Comparison of ENCODE assay signal across 9 mouse cellular contexts in genomic region chr2:152007783-152008182, GRCm38 (mm10). TPM values are rescaled to one million over a fixed set of nuclear protein-coding genes. Genes with fewer than 3 reads are reported as not detected.
DNase-seq lines count a peak whose midpoint lies in the region; ATAC-seq and TF ChIP-seq lines count a peak whose summit lies in the region.
"Had no signal": no experiment of that assay in that cellular context is flagged by ENCODE, and none has a peak within 500 bp of the region (broad histone marks: within the 10 kb centered on the region; RNA-seq: fewer than 3 reads in every experiment).

No protein-coding gene starts in this region.

- no peaks in the 10 kb centered on the region for H3K36me3 ChIP-seq in intestine, postnatal 0 days (ENCODE audit: control insufficient read depth, insufficient read depth)
- H3K36me3 ChIP-seq in intestine, embryonic 15.5 days, result no peaks in the 10 kb centered on the region
- no peaks in the 10 kb centered on the region for H3K36me3 ChIP-seq in spleen, adult 2 months (ENCODE audit: control insufficient read depth, insufficient read depth, low read length)
- H3K36me3 ChIP-seq in stomach, postnatal 0 days (ENCODE audit: control insufficient read depth, insufficient read depth, low read length), result no peaks in the 10 kb centered on the region
- H3K36me3 ChIP-seq: midbrain, embryonic 15.5 days had no signal

- peak; percentile 67 for TF ChIP-seq CTCF in intestine, postnatal 0 days (IDR thresholded peaks at IDR 0.05; ENCODE audit: low read depth)
- 0 out of 2 replicates have a peak, but pooled peaks have one; percentile 11 for TF ChIP-seq CTCF in spleen, adult 2 months (IDR thresholded peaks at IDR 0.05; ENCODE audit: extremely low read depth, insufficient read depth, insufficient read length, insufficient replicate concordance)
- peak; percentile 66 for TF ChIP-seq CTCF in brain, embryonic 14.5 days (IDR thresholded peaks at IDR 0.05; ENCODE audit: borderline replicate concordance, extremely low read depth, insufficient read depth, insufficient read length)
- peak; percentile 71 for TF ChIP-seq CTCF in stomach, postnatal 0 days (IDR thresholded peaks at IDR 0.05; ENCODE audit: low read depth)

- ATAC-seq in intestine, postnatal 0 days, result no peak
- no peak for ATAC-seq in intestine, embryonic 15.5 days
- no peak for ATAC-seq in stomach, postnatal 0 days (ENCODE audit: low FRiP score, low TSS enrichment)
- ATAC-seq: midbrain, embryonic 15.5 days had no signal

- TF ChIP-seq EP300 in stomach, postnatal 0 days (optimal IDR thresholded peaks at IDR 0.05), result no peak

- H3K4me3 ChIP-seq in intestine, postnatal 0 days (ENCODE audit: low read depth, low read length), result no peak overlapping the region
- H3K4me3 ChIP-seq in intestine, embryonic 15.5 days (replicated peaks), result no peak overlapping the region
- no peak overlapping the region for H3K4me3 ChIP-seq in spleen, adult 2 months (ENCODE audit: extremely low read depth, insufficient read depth, insufficient read length)
- no peak overlapping the region for H3K4me3 ChIP-seq in stomach, postnatal 0 days (ENCODE audit: low read depth, low read length)
- H3K4me3 ChIP-seq: midbrain, embryonic 15.5 days had no signal

- H3K4me1 ChIP-seq in intestine, postnatal 0 days (replicated peaks; ENCODE audit: control insufficient read depth, insufficient read depth, low read length), result peaks cover 3% of the 10 kb centered on the region
- H3K4me1 ChIP-seq in intestine, embryonic 15.5 days (replicated peaks), result no peaks in the 10 kb centered on the region
- H3K4me1 ChIP-seq in spleen, adult 2 months (ENCODE audit: control insufficient read depth, insufficient read depth, insufficient read length), result no peaks in the 10 kb centered on the region
- no peaks in the 10 kb centered on the region for H3K4me1 ChIP-seq in stomach, postnatal 0 days (replicated peaks; ENCODE audit: control insufficient read depth, insufficient read depth)
- H3K4me1 ChIP-seq: midbrain, embryonic 15.5 days had no signal

- no peaks in the 10 kb centered on the region for H3K27me3 ChIP-seq in intestine, postnatal 0 days (replicated peaks; ENCODE audit: control insufficient read depth, insufficient read depth, low read length)
- H3K27me3 ChIP-seq in intestine, embryonic 15.5 days (replicated peaks), result no peaks in the 10 kb centered on the region
- no peaks in the 10 kb centered on the region for H3K27me3 ChIP-seq in spleen, adult 2 months (ENCODE audit: control insufficient read depth, insufficient read depth, low read length)
- H3K27me3 ChIP-seq in stomach, postnatal 0 days (ENCODE audit: control insufficient read depth, insufficient read depth, low read length), result no peaks in the 10 kb centered on the region
- H3K27me3 ChIP-seq: midbrain, embryonic 15.5 days had no signal

- no peak overlapping the region for H3K4me2 ChIP-seq in intestine, postnatal 0 days (replicated peaks; ENCODE audit: low read depth)
- no peak overlapping the region for H3K4me2 ChIP-seq in intestine, embryonic 15.5 days (replicated peaks)
- no peak overlapping the region for H3K4me2 ChIP-seq in stomach, postnatal 0 days (replicated peaks; ENCODE audit: low read depth)
- H3K4me2 ChIP-seq: midbrain, embryonic 15.5 days had no signal

- no peak overlapping the region for H3K27ac ChIP-seq in intestine, postnatal 0 days (ENCODE audit: low read depth, low read length)
- H3K27ac ChIP-seq in intestine, embryonic 15.5 days, result no peak overlapping the region
- H3K27ac ChIP-seq in spleen, adult 2 months (ENCODE audit: insufficient read depth, low read length), result no peak overlapping the region
- H3K27ac ChIP-seq in stomach, postnatal 0 days (replicated peaks), result no peak overlapping the region
- H3K27ac ChIP-seq: midbrain, embryonic 15.5 days had no signal

- WGBS in intestine, postnatal 0 days, result 55% methylated on average over 10 of the region's 10 CpGs
- WGBS in intestine, embryonic 15.5 days, result 65% methylated on average over 10 of the region's 10 CpGs
- 85% methylated on average over 10 of the region's 10 CpGs for WGBS in spleen, adult 2 months
- 49% methylated on average over 10 of the region's 10 CpGs for WGBS in stomach, postnatal 0 days

- H3K9ac ChIP-seq in intestine, postnatal 0 days (ENCODE audit: low read depth, low read length), result no peak overlapping the region
- no peak overlapping the region for H3K9ac ChIP-seq in intestine, embryonic 15.5 days
- H3K9ac ChIP-seq in stomach, postnatal 0 days (ENCODE audit: low read length), result no peak overlapping the region
- H3K9ac ChIP-seq: midbrain, embryonic 15.5 days had no signal

- DNase-seq in spleen, adult 2 months (ENCODE audit: low read depth in 1 of 2, low spot score in 2 of 2), result no peak
- no peak for DNase-seq in spleen, postnatal 36 days (ENCODE audit: low spot score in 2 of 2)
- DNase-seq in brain, embryonic 14.5 days (ENCODE audit: low read depth), result no peak
- DNase-seq in stomach, postnatal 0 days (ENCODE audit: low spot score), result peak; percentile 43
- DNase-seq in retina, embryonic 14.5 days (ENCODE audit: low spot score), result no peak
- DNase-seq in urinary bladder, adult 18-20 months (ENCODE audit: low spot score in 2 of 2), result no peak

- H3K9me3 ChIP-seq in intestine, postnatal 0 days (ENCODE audit: control insufficient read depth), result no peaks in the 10 kb centered on the region
- no peaks in the 10 kb centered on the region for H3K9me3 ChIP-seq in intestine, embryonic 15.5 days
- H3K9me3 ChIP-seq in stomach, postnatal 0 days (ENCODE audit: control insufficient read depth, low read length), result no peaks in the 10 kb centered on the region
- H3K9me3 ChIP-seq: midbrain, embryonic 15.5 days had no signal

- TF ChIP-seq POLR2A in spleen, adult 2 months (IDR thresholded peaks at IDR 0.05; ENCODE audit: low read depth, low read length), result no peak
- TF ChIP-seq POLR2A in brain, embryonic 14.5 days (IDR thresholded peaks at IDR 0.05; ENCODE audit: borderline replicate concordance, extremely low read depth, insufficient read depth, insufficient read length, poor library complexity, severe bottlenecking), result no peak

RNA-seq across cellular contexts. Expression of gene Slc52a3, which starts 11.5 kb away (rescaled TPM):
- 15.7 and 15.8 TPM in 2 replicates for polyA plus RNA-seq in intestine, postnatal 0 days (2015; fragmentation: Nextera tagmentation; extraction: Ambion mirVana)
- 3.9 and 5.4 TPM in 2 replicates for polyA plus RNA-seq in intestine, embryonic 15.5 days (2015; fragmentation: Nextera tagmentation; extraction: Ambion mirVana)
- polyA plus RNA-seq in spleen, adult 2 months (2012; rRNA removed), result 2.1 and 2.9 TPM in 2 replicates
- polyA plus RNA-seq in brain, embryonic 14.5 days (2012; rRNA removed), result 0.95 and 1.4 TPM in 2 replicates
- 22.2 and 24.9 TPM in 2 replicates for polyA plus RNA-seq in stomach, postnatal 0 days (2015; fragmentation: Nextera tagmentation; extraction: Ambion mirVana)

RNA-seq across cellular contexts. Expression of gene Fam110a, which starts 27.8 kb away (rescaled TPM):
- polyA plus RNA-seq in intestine, postnatal 0 days (2015; fragmentation: Nextera tagmentation; extraction: Ambion mirVana), result 14.5 and 14.9 TPM in 2 replicates
- polyA plus RNA-seq in intestine, embryonic 15.5 days (2015; fragmentation: Nextera tagmentation; extraction: Ambion mirVana), result 22.5 and 23.7 TPM in 2 replicates
- 9.0 and 10.6 TPM in 2 replicates for polyA plus RNA-seq in spleen, adult 2 months (2012; rRNA removed)
- polyA plus RNA-seq in brain, embryonic 14.5 days (2012; rRNA removed), result 40.1 and 41.2 TPM in 2 replicates
- polyA plus RNA-seq in stomach, postnatal 0 days (2015; fragmentation: Nextera tagmentation; extraction: Ambion mirVana), result 29.9 and 33.7 TPM in 2 replicates

Comparison
In these comparisons a context has a peak if more than half of its experiments do, and no peak if none do; other contexts are left out.
1. CTCF ChIP-seq: peak in every context shown above with its lines; median percentile 71 in stomach, postnatal 0 days; 67 in intestine, postnatal 0 days; 66 in brain, embryonic 14.5 days; 11 in spleen, adult 2 months.